Mouse (Mus musculus) CH12.LX (cell line): ENCODE measurements around the gene Cyfip2. TPM values are rescaled to one million over a fixed set of nuclear protein-coding genes. Genes with fewer than 3 reads are reported as not detected.

ENCODE experiments used
- DNase-seq: peaks from one replicate; pipeline ENCODE4 v3.0.0-alpha.2; 2013; ENCODE audit errors: extremely low read depth
- H3K27ac ChIP-seq: 2 replicates; pipeline ENCODE4 v1.5.1; 2012; ENCODE audit warnings: low read depth, mild to moderate bottlenecking, control low read depth, moderate library complexity; ENCODE audit not compliant: insufficient read depth
- H3K27me3 ChIP-seq: replicated peaks from 2 replicates; pipeline ENCODE3; 2012; ENCODE audit warnings: inconsistent platforms
- H3K36me3 ChIP-seq, 2 experiments: replicated peaks in 1 of 2; 2 replicates each; pipeline versions ENCODE3 to v1.6.1; 2012; ENCODE audit warnings: inconsistent platforms in 1 of 2, low read length in 1 of 2, mild to moderate bottlenecking in 1 of 2, mixed read lengths in 1 of 2, moderate library complexity in 1 of 2; ENCODE audit not compliant: control insufficient read depth in 1 of 2, insufficient read depth in 1 of 2
- H3K4me1 ChIP-seq, 2 experiments: 2 replicates each; pipeline ENCODE4 v1.6.1; 2012; ENCODE audit warnings: inconsistent platforms in 1 of 2, moderate library complexity in 1 of 2; ENCODE audit not compliant: insufficient read depth in 2 of 2, control insufficient read depth in 1 of 2
- H3K4me2 ChIP-seq: 2 replicates; pipeline ENCODE4 v1.6.1; 2012; ENCODE audit warnings: low read depth, mild to moderate bottlenecking, control low read depth; ENCODE audit not compliant: poor library complexity, insufficient read depth, severe bottlenecking
- H3K4me3 ChIP-seq, 3 experiments: fragments of 150-350 bp in 1 of 3; sonication (generic) in 1 of 3; replicated peaks in 1 of 3; 2 replicates each; pipeline versions ENCODE3 to v1.5.1; 2011 to 2012; ENCODE audit warnings: low read depth in 2 of 3, low read length in 2 of 3, mild to moderate bottlenecking in 2 of 3, moderate library complexity in 2 of 3, control low read depth in 1 of 3, improper control_type of control experiment in 1 of 3, inconsistent platforms in 1 of 3, mixed read lengths in 1 of 3; ENCODE audit not compliant: poor library complexity in 1 of 3
- H3K79me2 ChIP-seq: replicated peaks from 2 replicates; pipeline ENCODE4 v1.6.1; 2012; ENCODE audit warnings: mild to moderate bottlenecking, moderate library complexity; ENCODE audit not compliant: control insufficient read depth, poor library complexity, insufficient read depth, severe bottlenecking; ENCODE audit errors: extremely low read depth
- H3K9ac ChIP-seq: 2 replicates; pipeline ENCODE4 v1.6.1; 2012; ENCODE audit warnings: low read depth, mild to moderate bottlenecking, control low read depth, moderate library complexity; ENCODE audit not compliant: insufficient read depth
- H3K9me3 ChIP-seq: replicated peaks from 2 replicates; pipeline ENCODE3; 2012; ENCODE audit warnings: low read length, inconsistent platforms, mixed read lengths
- BHLHE40 ChIP-seq: IDR thresholded peaks from 2 replicates; pipeline ENCODE4 v1.6.1; 2011; ENCODE audit warnings: mild to moderate bottlenecking, low read depth, low read length, improper control_type of control experiment
- CHD1 ChIP-seq: IDR thresholded peaks from 2 replicates; pipeline ENCODE4 v1.6.1; 2012; ENCODE audit warnings: low read depth, low read length, improper control_type of control experiment, inconsistent platforms
- CHD2 ChIP-seq: IDR thresholded peaks from 2 replicates; pipeline ENCODE4 v1.6.1; 2011; ENCODE audit warnings: low read length, improper control_type of control experiment
- CTCF ChIP-seq, 2 experiments: IDR thresholded peaks in 1 of 2; conservative IDR thresholded peaks in 1 of 2; 2 replicates each; pipeline ENCODE4 v1.5.1; 2011 to 2012; ENCODE audit warnings: low read depth in 2 of 2, low read length in 2 of 2, improper control_type of control experiment in 1 of 2, inconsistent platforms in 1 of 2, mild to moderate bottlenecking in 1 of 2, moderate library complexity in 1 of 2
- E2F4 ChIP-seq: IDR thresholded peaks from 2 replicates; pipeline ENCODE4 v1.6.1; 2011; ENCODE audit warnings: low read depth, low read length, improper control_type of control experiment; ENCODE audit not compliant: insufficient replicate concordance
- ELF1 ChIP-seq: IDR thresholded peaks from 2 replicates; pipeline ENCODE4 v1.6.1; 2014; ENCODE audit warnings: low read depth, mild to moderate bottlenecking, inconsistent platforms, low read length, improper control_type of control experiment
- EP300 ChIP-seq: IDR thresholded peaks from 2 replicates; pipeline ENCODE4 v1.6.1; 2011; ENCODE audit warnings: low read length, improper control_type of control experiment
- ETS1 ChIP-seq: conservative IDR thresholded peaks from 2 replicates; pipeline ENCODE4 v1.6.1; 2012; ENCODE audit warnings: low read depth, mild to moderate bottlenecking, inconsistent platforms, low read length, improper control_type of control experiment, moderate library complexity
- GABPA ChIP-seq: IDR thresholded peaks from 2 replicates; pipeline ENCODE4 v1.6.1; 2012; ENCODE audit warnings: low read depth, low read length, improper control_type of control experiment, inconsistent platforms; ENCODE audit not compliant: insufficient replicate concordance
- HCFC1 ChIP-seq: IDR thresholded peaks from 2 replicates; pipeline ENCODE4 v1.6.1; 2012; ENCODE audit warnings: low read depth, mild to moderate bottlenecking, inconsistent platforms, low read length, improper control_type of control experiment
- IRF4 ChIP-seq: IDR thresholded peaks from 2 replicates; pipeline ENCODE4 v1.6.1; 2014; ENCODE audit warnings: low read depth, mild to moderate bottlenecking, inconsistent platforms, low read length, improper control_type of control experiment
- JUN ChIP-seq: IDR thresholded peaks from 2 replicates; pipeline ENCODE4 v1.6.1; 2011; ENCODE audit warnings: low read depth, mild to moderate bottlenecking, low read length, improper control_type of control experiment, moderate library complexity; ENCODE audit not compliant: insufficient read depth
- JUND ChIP-seq: conservative IDR thresholded peaks from 2 replicates; pipeline ENCODE4 v1.6.1; 2011; ENCODE audit warnings: low read depth, low read length, improper control_type of control experiment
- KAT2A ChIP-seq: IDR thresholded peaks from 2 replicates; pipeline ENCODE4 v1.6.1; 2012; ENCODE audit warnings: low read length, improper control_type of control experiment, inconsistent platforms; ENCODE audit not compliant: insufficient replicate concordance
- MAFK ChIP-seq: IDR thresholded peaks from 2 replicates; pipeline ENCODE4 v1.6.1; 2011; ENCODE audit warnings: low read length, improper control_type of control experiment; ENCODE audit not compliant: insufficient replicate concordance
- MAX ChIP-seq: IDR thresholded peaks from 2 replicates; pipeline ENCODE4 v1.6.1; 2011; ENCODE audit warnings: low read length, improper control_type of control experiment
- MAZ ChIP-seq: IDR thresholded peaks from 2 replicates; pipeline ENCODE4 v1.6.1; 2012; ENCODE audit warnings: low read depth, mild to moderate bottlenecking, inconsistent platforms, low read length, improper control_type of control experiment, moderate library complexity
- MEF2A ChIP-seq: IDR thresholded peaks from 2 replicates; pipeline ENCODE4 v1.6.1; 2014; ENCODE audit warnings: low read depth, mild to moderate bottlenecking, inconsistent platforms, low read length, improper control_type of control experiment, borderline replicate concordance
- MXI1 ChIP-seq: IDR thresholded peaks from 2 replicates; pipeline ENCODE4 v1.6.1; 2011; ENCODE audit warnings: mild to moderate bottlenecking, low read depth, low read length, improper control_type of control experiment
- MYC ChIP-seq: IDR thresholded peaks from 2 replicates; pipeline ENCODE4 v1.6.1; 2011; ENCODE audit warnings: low read depth, mild to moderate bottlenecking, improper control_type of control experiment, low read length
- NELFE ChIP-seq: IDR thresholded peaks from 2 replicates; pipeline ENCODE4 v1.6.1; 2011; ENCODE audit warnings: low read depth, low read length, improper control_type of control experiment
- NRF1 ChIP-seq: IDR thresholded peaks from 2 replicates; pipeline ENCODE4 v1.6.1; 2014; ENCODE audit warnings: low read depth, mild to moderate bottlenecking, inconsistent platforms, low read length, improper control_type of control experiment, moderate library complexity
- PAX5 ChIP-seq: IDR thresholded peaks from 2 replicates; pipeline ENCODE4 v1.6.1; 2012; ENCODE audit warnings: low read length, inconsistent platforms, mixed read lengths
- POLR2A ChIP-seq: IDR thresholded peaks from 2 replicates; pipeline ENCODE4 v1.6.1; 2011; ENCODE audit warnings: low read depth, mild to moderate bottlenecking, improper control_type of control experiment, low read length
- POLR2AphosphoS2 ChIP-seq: IDR thresholded peaks from 2 replicates; pipeline ENCODE4 v1.6.1; 2011; ENCODE audit warnings: low read depth, low read length, improper control_type of control experiment
- RAD21 ChIP-seq: IDR thresholded peaks from 2 replicates; pipeline ENCODE4 v1.6.1; 2011; ENCODE audit warnings: low read depth, mild to moderate bottlenecking, low read length, improper control_type of control experiment, moderate library complexity
- RCOR1 ChIP-seq: conservative IDR thresholded peaks from 2 replicates; pipeline ENCODE4 v1.6.1; 2012; ENCODE audit warnings: low read depth, mild to moderate bottlenecking, inconsistent platforms, low read length, improper control_type of control experiment
- SIN3A ChIP-seq: IDR thresholded peaks from 2 replicates; pipeline ENCODE4 v1.6.1; 2012; ENCODE audit warnings: low read length, improper control_type of control experiment, inconsistent platforms
- SMC3 ChIP-seq: IDR thresholded peaks from 2 replicates; pipeline ENCODE4 v1.6.1; 2011; ENCODE audit warnings: low read depth, low read length, improper control_type of control experiment
- TBP ChIP-seq: conservative IDR thresholded peaks from 2 replicates; pipeline ENCODE4 v1.6.1; 2011; ENCODE audit warnings: low read depth, low read length, improper control_type of control experiment
- TCF12 ChIP-seq: IDR thresholded peaks from 2 replicates; pipeline ENCODE4 v1.6.1; 2014; ENCODE audit warnings: low read depth, mild to moderate bottlenecking, inconsistent platforms, low read length, improper control_type of control experiment
- UBTF ChIP-seq: IDR thresholded peaks from 2 replicates; pipeline ENCODE4 v1.6.1; 2012; ENCODE audit warnings: low read depth, mild to moderate bottlenecking, inconsistent platforms, low read length, improper control_type of control experiment, moderate library complexity
- USF1 ChIP-seq: IDR thresholded peaks from 2 replicates; pipeline ENCODE4 v1.6.1; 2014; ENCODE audit warnings: low read depth, mild to moderate bottlenecking, inconsistent platforms, low read length, improper control_type of control experiment
- USF2 ChIP-seq: conservative IDR thresholded peaks from 2 replicates; pipeline ENCODE4 v1.6.1; 2011; ENCODE audit warnings: low read depth, low read length, improper control_type of control experiment
- ZC3H11A ChIP-seq: IDR thresholded peaks from 2 replicates; pipeline ENCODE4 v1.6.1; 2012; ENCODE audit warnings: low read depth, mild to moderate bottlenecking, inconsistent platforms, low read length, improper control_type of control experiment
- ZKSCAN1 ChIP-seq: IDR thresholded peaks from 2 replicates; pipeline ENCODE4 v1.6.1; 2012; ENCODE audit warnings: low read depth, inconsistent platforms, low read length, improper control_type of control experiment, borderline replicate concordance
- ZNF384 ChIP-seq: IDR thresholded peaks from 2 replicates; pipeline ENCODE4 v1.6.1; 2012; ENCODE audit warnings: low read depth, low read length, improper control_type of control experiment, inconsistent platforms
- dilution Hi-C: fragments of 300-500 bp; cut with MboI; formaldehyde crosslinking; loops from 2 replicates; pipeline ENCODE4 v1.14.3; 2020; ENCODE audit warnings: low sequenced_read_pairs; ENCODE audit not compliant: extremely low pct_unique_long_range_greater_than_20kb, extremely low pct_ligation_motif_present
- in situ Hi-C: fragments of 300-500 bp; cut with MboI; formaldehyde crosslinking; loops from 3 replicates; pipeline ENCODE4 v1.14.3; 2019; ENCODE audit warnings: low sequenced_read_pairs, low pct_ligation_motif_present, low pct_unique_long_range_greater_than_20kb, mixed read lengths
- polyA plus RNA-seq: library from polyadenylated mRNA; unstranded; fragments of >175 nt; gene quantifications from 2 replicates; pipeline ENCODE4 v1.2.1, GENCODE M21; 2012; ENCODE audit warnings: low read depth; ENCODE audit not compliant: insufficient read length
- total RNA-seq, 2 experiments: library from RNA; depleted of rRNA; stranded (reverse); fragments of 300-350 nt in 1 of 2; fragments of >200 nt in 1 of 2; gene quantifications; 2 replicates each; pipeline ENCODE4 v1.2.3; 2012 to 2014

Gene Cyfip2
- total and polyA plus RNA-seq, 3 experiments, result 40.7 to 194 (median 97.6) TPM

DNA sequence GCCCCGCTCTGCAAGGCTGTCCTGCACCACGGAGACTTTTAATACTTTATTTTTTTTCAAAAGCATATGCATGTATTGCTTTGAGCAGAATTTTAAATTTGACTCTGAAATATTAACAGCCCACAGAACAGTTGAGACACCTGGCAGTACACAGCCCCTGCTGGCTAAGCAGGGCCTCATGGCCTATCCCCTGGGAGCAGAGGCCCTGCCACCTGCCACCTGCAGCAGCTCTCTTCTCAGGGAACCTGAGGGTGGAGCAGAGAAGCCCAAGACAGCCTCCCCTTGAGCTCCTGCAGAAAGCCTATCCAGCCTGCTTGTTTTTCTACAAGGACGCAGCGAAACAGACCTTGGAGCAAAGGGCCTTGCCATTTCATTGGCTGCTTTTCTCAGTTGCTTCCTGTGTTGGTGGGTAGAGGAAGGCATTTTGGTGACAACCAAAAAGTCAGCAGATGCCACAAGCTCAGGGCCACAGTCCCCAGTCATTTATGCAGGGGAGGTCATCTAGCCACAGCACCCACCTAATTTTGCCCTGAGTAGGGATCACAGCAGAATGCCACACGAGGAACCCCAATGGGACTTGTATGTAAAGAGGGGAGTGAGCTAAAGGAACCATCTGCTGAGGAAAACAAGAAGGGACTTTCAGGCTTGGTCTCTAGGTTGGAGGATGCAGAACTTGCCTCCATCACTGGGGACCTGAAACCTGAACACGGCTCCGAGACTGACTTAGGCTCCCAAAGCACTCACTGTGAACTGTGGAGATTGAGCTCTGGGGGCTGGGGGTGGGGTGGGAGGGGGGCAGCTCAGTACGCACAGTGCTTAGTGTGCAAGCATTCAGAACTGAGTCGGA is 7.6 kb downstream of the Cyfip2 start:
- Histone ChIP-seq H3K27me3 (no peaks in the 10 kb centered on the region), H3K4me2 (peak overlapping the region; percentile 85), H3K36me3 (peaks cover 20 to 57% of the 10 kb centered on the region in 2 experiments), H3K27ac (peak overlapping the region; percentile 97), H3K9me3 (no peaks in the 10 kb centered on the region), H3K4me1 (peaks cover 30 to 67% of the 10 kb centered on the region in 2 experiments), H3K79me2 (peaks cover 89% of the 10 kb centered on the region), H3K4me3 (peak overlapping the region; percentile 12 to 50 (median 34)), H3K9ac (peak overlapping the region; percentile 90)
- dilution Hi-C loops, result no loop called here
- in situ Hi-C loops, result loop anchor here (5.0 kb wide), 2 partner anchors 42 to 132 kb away; partner anchors contain the start of gene Med7
- DNase-seq, result peak; percentile 96
- peak; percentile 54; the same call in 1 of the 2 replicates for TF ChIP-seq MAX
- peak; percentile 79 for TF ChIP-seq BHLHE40
- no peak; the same call in 1 of the 2 replicates for TF ChIP-seq POLR2AphosphoS2
- TF ChIP-seq CTCF (conservative IDR thresholded peaks at IDR 0.05 in 1 of 2, IDR thresholded peaks at IDR 0.05 in 1 of 2; ENCODE audit: low read depth in 2 of 2, low read length in 2 of 2), result peak in 1 of 2 experiments; percentile 11; a peak in 1 of 4 replicates
- TF ChIP-seq ZC3H11A, result no peak
- peak; percentile 98 for TF ChIP-seq EP300
- peak; percentile 44; the same call in 1 of the 2 replicates for TF ChIP-seq NRF1
- TF ChIP-seq JUND, result peak; percentile 44; the same call in 1 of the 2 replicates
- TF ChIP-seq MAFK, result peak; percentile 79
- no peak for TF ChIP-seq JUN
- peak; percentile 100 for TF ChIP-seq TCF12
- TF ChIP-seq ELF1, result no peak
- TF ChIP-seq RAD21, result peak; percentile 18
- no peak for TF ChIP-seq ZKSCAN1
- peak; percentile 85 for TF ChIP-seq MAZ
- peak; percentile 84; the same call in 1 of the 2 replicates for TF ChIP-seq MYC
- no peak; the same call in none of the 2 replicates for TF ChIP-seq NELFE
- TF ChIP-seq USF1, result no peak
- TF ChIP-seq HCFC1, result no peak; the same call in 1 of the 2 replicates
- peak; percentile 76 for TF ChIP-seq KAT2A
- peak; percentile 93 for TF ChIP-seq MEF2A
- peak; percentile 87 for TF ChIP-seq CHD2
- peak; percentile 72 for TF ChIP-seq SIN3A
- TF ChIP-seq USF2, result no peak
- no peak for TF ChIP-seq PAX5
- peak; percentile 94 for TF ChIP-seq ETS1
- TF ChIP-seq POLR2A, result peak; percentile 45
- peak; percentile 87 for TF ChIP-seq RCOR1
- peak; percentile 46 for TF ChIP-seq SMC3
- peak; percentile 78 for TF ChIP-seq IRF4
- TF ChIP-seq CHD1, result peak; percentile 84
- peak; percentile 90; the same call in 1 of the 2 replicates for TF ChIP-seq MXI1
- TF ChIP-seq UBTF, result 0 out of 2 replicates have a peak, but pooled peaks have one; percentile 66
- TF ChIP-seq E2F4, result no peak
- peak; percentile 68; the same call in 1 of the 2 replicates for TF ChIP-seq TBP
- no peak for TF ChIP-seq GABPA
- TF ChIP-seq ZNF384, result peak; percentile 79
